Mouse (Mus musculus) spleen, adult 18-20 months (tissue): ENCODE data around the gene Shisa5.

Source experiments
- DNase-seq, 2 experiments: peaks; one replicate each; pipeline ENCODE4 v3.0.0; 2022; ENCODE audit warnings: mixed read lengths in 2 of 2

Gene Shisa5

GRCm38 (mm10) chr9:109054712-109055111 is 16.3 kb downstream of the Shisa5 start:
- DNase-seq = peak; percentile 57 to 59

GRCm38 (mm10) chr9:109055271-109056030 is 17.1 kb downstream of the Shisa5 start:
- no peak for DNase-seq

- DNase-seq = no peak
These were observed 17.8 kb downstream of the Shisa5 start for GRCm38 (mm10) chr9:109056081-109056690.

- DNase-seq = no peak
These were observed 18.6 kb downstream of the Shisa5 start for GRCm38 (mm10) chr9:109056916-109057315.

GRCm38 (mm10) chr9:109057543-109057942 is 19.2 kb downstream of the Shisa5 start:
- peak in 1 of 2 experiments; percentile 27 for DNase-seq

GRCm38 (mm10) chr9:109058006-109058765 is 19.8 kb downstream of the Shisa5 start:
- DNase-seq = peak; percentile 19 to 49

- DNase-seq = peak; percentile 87 to 88
These were observed 21.0 kb downstream of the Shisa5 start, which contains the start of gene Trex1 for GRCm38 (mm10) chr9:109059136-109059903. Trex1 (minus strand) TSS chr9:109059734.

- DNase-seq = peak; percentile 22 to 23
These were observed 22.0 kb downstream of the Shisa5 start for GRCm38 (mm10) chr9:109060184-109060897.

- no peak for DNase-seq
These were observed 22.5 kb downstream of the Shisa5 start for GRCm38 (mm10) chr9:109060898-109061295.

GRCm38 (mm10) chr9:109068095-109068735 is 29.9 kb downstream of the Shisa5 start:
- no peak for DNase-seq

GRCm38 (mm10) chr9:109073661-109074573 is 35.6 kb downstream of the Shisa5 start, which contains the start of gene Atrip:
Atrip (minus strand) TSS chr9:109074124.
- peak; percentile 78 to 86 for DNase-seq

GRCm38 (mm10) chr9:109080516-109080915 is 42.2 kb downstream of the Shisa5 start:
- no peak for DNase-seq

- no peak for DNase-seq
These were observed 43.4 kb downstream of the Shisa5 start for GRCm38 (mm10) chr9:109081749-109082123.

- peak; percentile 75 to 76 for DNase-seq
These were observed 43.9 kb downstream of the Shisa5 start, which contains the start of the genes Ccdc51 and Tma7 for GRCm38 (mm10) chr9:109082124-109082800. Ccdc51 (plus strand) TSS chr9:109082493. Tma7 (minus strand) TSS chr9:109082587.

GRCm38 (mm10) chr9:109084922-109085321 is 46.6 kb downstream of the Shisa5 start:
- no peak for DNase-seq

- DNase-seq = no peak
These were observed 49.6 kb downstream of the Shisa5 start for GRCm38 (mm10) chr9:109087987-109088386.

- no peak for DNase-seq
These were observed 52.1 kb downstream of the Shisa5 start for GRCm38 (mm10) chr9:109090446-109090845.

GRCm38 (mm10) chr9:109091802-109092201 is 53.4 kb downstream of the Shisa5 start:
- DNase-seq = no peak

- DNase-seq = no peak
These were observed 54.4 kb downstream of the Shisa5 start for GRCm38 (mm10) chr9:109092799-109093198.
